Mouse (Mus musculus): Measurements from ENCODE around the gene Tmem191c.

- no peak for TF ChIP-seq CTCF (IDR thresholded peaks at IDR 0.05; ENCODE audit: low read depth, low read length)
- TF ChIP-seq POLR2A (IDR thresholded peaks at IDR 0.05; ENCODE audit: borderline replicate concordance, low read depth, low read length), result no peak
These were observed 7.3 kb downstream of the Tmem191c start for GRCm38 (mm10) chr16:17283151-17283550.

Measured in bone marrow macrophage, adult 2 months (primary cell).